8 mouse cellular contexts compared by ENCODE assay signal in the genomic region with DNA sequence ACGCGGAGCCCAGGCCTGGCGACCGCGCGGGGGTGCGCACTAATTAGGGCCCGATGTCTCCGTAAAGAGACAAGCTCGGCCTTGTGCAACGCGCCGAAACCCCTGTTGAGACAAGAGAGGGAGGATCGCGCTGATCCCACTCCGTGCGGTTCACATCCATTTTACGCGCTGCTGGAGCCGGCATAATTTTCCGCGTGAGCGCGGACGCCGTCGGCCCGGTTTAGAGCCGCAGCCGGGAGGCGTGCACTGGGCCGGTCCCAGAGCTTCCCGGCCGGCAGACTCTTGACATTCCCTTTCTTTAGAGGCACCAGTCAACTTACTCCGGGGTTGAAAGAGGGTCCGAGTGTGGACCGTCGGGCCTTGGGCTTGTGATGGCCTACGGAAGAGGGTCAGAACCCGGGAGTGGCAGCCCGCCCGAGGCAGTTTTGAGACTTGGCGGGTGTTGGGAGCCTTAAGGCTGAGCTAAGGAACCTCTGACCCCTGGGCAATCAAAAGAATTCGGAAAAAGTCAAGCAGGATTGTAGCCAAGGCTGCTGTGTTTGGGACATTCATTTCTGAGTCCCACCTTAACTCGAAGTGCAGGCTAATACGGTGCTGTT. TPM values are rescaled to one million over a fixed set of nuclear protein-coding genes. Genes with fewer than 3 reads are reported as not detected.
DNase-seq lines count a peak whose midpoint lies in the region; ATAC-seq and TF ChIP-seq lines count a peak whose summit lies in the region.

No protein-coding gene starts in this region.

- no peak for TF ChIP-seq EP300 in heart, postnatal 0 days (IDR thresholded peaks at IDR 0.05; ENCODE audit: low read depth)

- peak overlapping the region; percentile 76 for H3K4me2 ChIP-seq in heart, postnatal 0 days (ENCODE audit: low read depth, low read length)
- H3K4me2 ChIP-seq in hindbrain, embryonic 13.5 days, result peak overlapping the region; percentile 68

- no peaks in the 10 kb centered on the region for H3K36me3 ChIP-seq in heart, postnatal 0 days (replicated peaks; ENCODE audit: control insufficient read depth, insufficient read depth, low read length)
- no peaks in the 10 kb centered on the region for H3K36me3 ChIP-seq in hindbrain, embryonic 13.5 days

- H3K4me1 ChIP-seq in heart, postnatal 0 days (ENCODE audit: control insufficient read depth, insufficient read depth), result peaks cover 7% of the 10 kb centered on the region; the same call in 1 of the 2 replicates
- peaks cover 2% of the 10 kb centered on the region; the same call in 1 of the 2 replicates for H3K4me1 ChIP-seq in bone marrow, adult 2 months (ENCODE audit: control insufficient read depth, insufficient read depth, low read length)
- H3K4me1 ChIP-seq in hindbrain, embryonic 13.5 days (replicated peaks), result peaks cover 27% of the 10 kb centered on the region

- peak overlapping the region; percentile 58 for H3K9ac ChIP-seq in heart, postnatal 0 days (replicated peaks; ENCODE audit: low read depth, low read length)
- H3K9ac ChIP-seq in hindbrain, embryonic 13.5 days, result peak overlapping the region; percentile 72

- H3K4me3 ChIP-seq in heart, postnatal 0 days (ENCODE audit: low read depth, low read length), result peak overlapping the region; percentile 80
- H3K4me3 ChIP-seq in bone marrow, adult 2 months (replicated peaks; ENCODE audit: control insufficient read depth, low read depth, low read length), result peak overlapping the region; percentile 89
- H3K4me3 ChIP-seq in hindbrain, embryonic 13.5 days, result peak overlapping the region; percentile 48

- WGBS in heart, postnatal 0 days, result 2% methylated on average over 46 of the region's 46 CpGs
- WGBS in bone marrow, adult 2 months, result 3% methylated on average over 46 of the region's 46 CpGs
- under 1% methylated on average over 46 of the region's 46 CpGs for WGBS in hindbrain, embryonic 13.5 days

- no peaks in the 10 kb centered on the region for H3K9me3 ChIP-seq in heart, postnatal 0 days (replicated peaks; ENCODE audit: control insufficient read depth, low read length)
- no peaks in the 10 kb centered on the region for H3K9me3 ChIP-seq in hindbrain, embryonic 13.5 days

- peak; percentile 45 for DNase-seq in heart, postnatal 0 days (ENCODE audit: low spot score)
- DNase-seq in heart, adult 11 months, result no peak
- no peak for DNase-seq in thymus, postnatal 36 days
- DNase-seq in thymus, postnatal 4 days, result no peak

- TF ChIP-seq POLR2A in bone marrow, adult 2 months (IDR thresholded peaks at IDR 0.05; ENCODE audit: borderline replicate concordance, control insufficient read depth, low read depth, low read length), result no peak

- H3K27ac ChIP-seq in heart, postnatal 0 days (ENCODE audit: low read depth), result peak overlapping the region; percentile 84
- H3K27ac ChIP-seq in bone marrow, adult 2 months (ENCODE audit: control insufficient read depth, insufficient read depth, low read depth, low read length, poor library complexity), result peak overlapping the region; percentile 89
- H3K27ac ChIP-seq in hindbrain, embryonic 13.5 days, result peak overlapping the region; percentile 96

- ATAC-seq in heart, postnatal 0 days (ENCODE audit: insufficient read depth, low read depth), result peak; percentile 14
- peak; percentile 75 for ATAC-seq in hindbrain, embryonic 13.5 days (ENCODE audit: low FRiP score)
- ATAC-seq in megakaryocyte-erythroid progenitor cell, adult 5-6 weeks (replicated peaks; ENCODE audit: low FRiP score, low TSS enrichment, poor library complexity, severe bottlenecking), result peak; percentile 18; the same call in 1 of the 2 replicates
- ATAC-seq in granulocyte monocyte progenitor cell, adult 5-6 weeks (replicated peaks; ENCODE audit: poor library complexity, severe bottlenecking), result no peak

- H3K27me3 ChIP-seq in heart, postnatal 0 days (ENCODE audit: control insufficient read depth, insufficient read depth, low read length), result peaks cover 5% of the 10 kb centered on the region; the same call in 1 of the 2 replicates
- H3K27me3 ChIP-seq in hindbrain, embryonic 13.5 days, result peaks cover 11% of the 10 kb centered on the region

- TF ChIP-seq CTCF in heart, postnatal 0 days (IDR thresholded peaks at IDR 0.05; ENCODE audit: low read depth), result no peak
- TF ChIP-seq CTCF in bone marrow, adult 2 months (IDR thresholded peaks at IDR 0.05; ENCODE audit: control insufficient read depth, insufficient read depth, low read length), result no peak

RNA-seq across cellular contexts. Expression of gene Tle4, which starts 0.9 kb away (rescaled TPM):
- total RNA-seq in heart, postnatal 0 days (2014; rRNA removed; ENCODE audit: low replicate concordance), result 13.8 and 18.1 TPM in 2 replicates
- 3.4 and 4.0 TPM in 2 replicates for polyA plus RNA-seq in heart, postnatal 0 days (2015; fragmentation: Nextera tagmentation; extraction: Ambion mirVana)
- polyA plus RNA-seq in bone marrow, adult 2 months (2011; ENCODE audit: insufficient read depth, insufficient read length, low replicate concordance, missing spikeins), result 7.0 and 11.6 TPM in 2 replicates
- 26.0 and 27.0 TPM in 2 replicates for polyA plus RNA-seq in hindbrain, embryonic 13.5 days (2015; fragmentation: Nextera tagmentation; extraction: Ambion mirVana)
- 18.2 and 26.3 TPM in 2 replicates for total RNA-seq in megakaryocyte-erythroid progenitor cell, adult 5-6 weeks (2014; fragmentation: Nextera tagmentation)
- total RNA-seq in megakaryocyte-erythroid progenitor cell, adult 5-6 weeks (2017), result 8.7 and 13.3 TPM in 2 replicates
- 23.0 and 25.1 TPM in 2 replicates for total RNA-seq in granulocyte monocyte progenitor cell, adult 5-6 weeks (2014; fragmentation: Nextera tagmentation)
- total RNA-seq in granulocyte monocyte progenitor cell, adult 5-6 weeks (2017), result 15.0 and 16.8 TPM in 2 replicates
